Mouse (Mus musculus): Measurements from ENCODE around the gene 2410004P03Rik.
A peak's percentile ranks its signal among the peaks of the same experiment; 100 is the strongest.
"Not testable (repeated sequence)": the region's sequence is repeated elsewhere in the genome, so short reads cannot be mapped to it uniquely, and the experiment has no call there.

Gene 2410004P03Rik

GRCm38 (mm10) chr12:17021125-17021524 is 9.6 kb upstream of the 2410004P03Rik start:
- DNase-seq (ENCODE audit: low spot score) = not testable (repeated sequence)

GRCm38 (mm10) chr12:17018468-17018867 is 6.9 kb upstream of the 2410004P03Rik start:
- DNase-seq (ENCODE audit: low spot score) = peak; percentile 60

GRCm38 (mm10) chr12:17015711-17016110 is 4.2 kb upstream of the 2410004P03Rik start:
- DNase-seq (ENCODE audit: low spot score) = no peak

GRCm38 (mm10) chr12:17012067-17012899 is 756 bp upstream of the 2410004P03Rik start:
- no peak for DNase-seq (ENCODE audit: low spot score)

- no peak for DNase-seq (ENCODE audit: low spot score)
Measured at GRCm38 (mm10) chr12:17009466-17009865, 2.1 kb downstream of the 2410004P03Rik start.

GRCm38 (mm10) chr12:17001211-17001610 is 10.3 kb downstream of the 2410004P03Rik start:
- no peak for DNase-seq (ENCODE audit: low spot score)

GRCm38 (mm10) chr12:17000628-17001027 is 10.9 kb downstream of the 2410004P03Rik start:
- DNase-seq (ENCODE audit: low spot score) = no peak

GRCm38 (mm10) chr12:16999739-17000497 is 11.6 kb downstream of the 2410004P03Rik start, which contains the start of gene Pqlc3:
TSS of gene Pqlc3 (minus strand) at chr12:17000408.
- peak; percentile 89 for DNase-seq (ENCODE audit: low spot score)

- DNase-seq (ENCODE audit: low spot score) = no peak
Measured at GRCm38 (mm10) chr12:16999146-16999545, 12.4 kb downstream of the 2410004P03Rik start.

GRCm38 (mm10) chr12:16996886-16997462 is 14.6 kb downstream of the 2410004P03Rik start:
- DNase-seq (ENCODE audit: low spot score) = no peak

GRCm38 (mm10) chr12:16996281-16996680 is 15.2 kb downstream of the 2410004P03Rik start:
- DNase-seq (ENCODE audit: low spot score) = no peak

- no peak for DNase-seq (ENCODE audit: low spot score)
Measured at GRCm38 (mm10) chr12:16994291-16994690, 17.2 kb downstream of the 2410004P03Rik start.

- DNase-seq (ENCODE audit: low spot score) = no peak
Measured at GRCm38 (mm10) chr12:16992355-16992754, 19.2 kb downstream of the 2410004P03Rik start.

- DNase-seq (ENCODE audit: low spot score) = no peak
Measured at GRCm38 (mm10) chr12:16991376-16991775, 20.2 kb downstream of the 2410004P03Rik start.

GRCm38 (mm10) chr12:16985778-16986177 is 25.7 kb downstream of the 2410004P03Rik start:
- DNase-seq (ENCODE audit: low spot score) = no peak

- no peak for DNase-seq (ENCODE audit: low spot score)
Measured at GRCm38 (mm10) chr12:16977120-16977519, 34.4 kb downstream of the 2410004P03Rik start.

- no peak for DNase-seq (ENCODE audit: low spot score)
Measured at GRCm38 (mm10) chr12:16966811-16967210, 44.7 kb downstream of the 2410004P03Rik start.

GRCm38 (mm10) chr12:16963354-16963753 is 48.2 kb downstream of the 2410004P03Rik start:
- no peak for DNase-seq (ENCODE audit: low spot score)

GRCm38 (mm10) chr12:16958851-16959250 is 52.7 kb downstream of the 2410004P03Rik start:
- DNase-seq (ENCODE audit: low spot score) = peak; percentile 5

Data from urinary bladder, postnatal 14 days (tissue).